Comparison of ENCODE assay signal across 8 mouse cellular contexts in the genomic region with DNA sequence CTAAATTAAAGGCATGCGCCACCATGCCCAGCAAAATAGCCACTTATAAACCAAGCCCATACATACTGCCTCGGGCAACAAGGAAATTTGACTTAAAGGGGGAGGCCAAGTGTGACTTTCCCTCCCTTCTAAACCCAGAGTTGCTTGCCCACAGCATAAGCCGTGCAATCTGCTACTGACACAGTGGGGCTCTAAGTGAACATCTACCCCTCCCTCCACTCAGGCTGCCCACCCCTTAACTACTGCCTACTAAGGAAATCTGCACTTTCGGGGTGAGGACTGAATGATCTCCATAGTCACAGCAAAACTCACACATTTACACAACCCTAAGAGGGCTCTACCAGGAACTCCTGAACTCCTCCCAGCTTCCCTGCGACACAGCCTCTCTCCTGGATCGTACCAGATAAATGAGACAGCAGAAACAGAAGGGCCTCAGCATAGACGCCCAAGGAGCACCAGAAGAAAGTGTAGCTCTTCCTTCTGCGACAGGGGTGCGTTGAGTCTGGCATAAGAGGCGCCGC. TPM values are rescaled to one million over a fixed set of nuclear protein-coding genes. Genes with fewer than 3 reads are reported as not detected.
DNase-seq lines count a peak whose midpoint lies in the region; ATAC-seq and TF ChIP-seq lines count a peak whose summit lies in the region.

No protein-coding gene starts in this region.

- no peak for TF ChIP-seq POLR2A in cerebellum, adult 2 months (IDR thresholded peaks at IDR 0.05; ENCODE audit: borderline replicate concordance, insufficient read depth, low read length)
- TF ChIP-seq POLR2A in ES-Bruce4 (IDR thresholded peaks at IDR 0.05; ENCODE audit: insufficient read depth, low read length): no peak

- TF ChIP-seq CTCF in cerebellum, adult 2 months (IDR thresholded peaks at IDR 0.05; ENCODE audit: borderline replicate concordance, insufficient read depth, low read depth, low read length): no peak
- no peak for TF ChIP-seq CTCF in ES-Bruce4 (IDR thresholded peaks at IDR 0.05; ENCODE audit: low read depth, low read length)
- TF ChIP-seq CTCF in liver, postnatal 0 days (IDR thresholded peaks at IDR 0.05; ENCODE audit: low read depth): no peak

- no peaks in the 10 kb centered on the region for H3K9me3 ChIP-seq in ES-Bruce4 (replicated peaks; ENCODE audit: control insufficient read depth, insufficient read depth, low read length, poor library complexity, severe bottlenecking)
- H3K9me3 ChIP-seq in forebrain, embryonic 16.5 days (ENCODE audit: control insufficient read depth, low read length): no peaks in the 10 kb centered on the region
- H3K9me3 ChIP-seq in liver, postnatal 0 days (ENCODE audit: low read length): no peaks in the 10 kb centered on the region

- no peaks in the 10 kb centered on the region for H3K4me1 ChIP-seq in cerebellum, adult 2 months (ENCODE audit: control insufficient read depth, insufficient read depth, low read length)
- H3K4me1 ChIP-seq in ES-Bruce4 (ENCODE audit: control insufficient read depth, insufficient read depth, low read length): no peaks in the 10 kb centered on the region
- peaks cover 8% of the 10 kb centered on the region for H3K4me1 ChIP-seq in forebrain, embryonic 16.5 days (replicated peaks; ENCODE audit: control insufficient read depth, insufficient read depth, low read length)
- peaks cover 16% of the 10 kb centered on the region for H3K4me1 ChIP-seq in liver, postnatal 0 days (ENCODE audit: insufficient read depth)

- H3K27ac ChIP-seq in cerebellum, adult 2 months (ENCODE audit: insufficient read depth, low read length): no peak overlapping the region
- H3K27ac ChIP-seq in ES-Bruce4 (ENCODE audit: insufficient read depth, low read length): no peak overlapping the region
- no peak overlapping the region for H3K27ac ChIP-seq in forebrain, embryonic 16.5 days (ENCODE audit: low read length)
- peak overlapping the region; percentile 91 for H3K27ac ChIP-seq in liver, postnatal 0 days (ENCODE audit: low read depth)

- H3K27me3 ChIP-seq in cerebellum, adult 2 months (ENCODE audit: control insufficient read depth, insufficient read depth, low read length): peaks cover 1% of the 10 kb centered on the region; the same call in 1 of the 2 replicates
- H3K27me3 ChIP-seq in ES-Bruce4 (ENCODE audit: control insufficient read depth, insufficient read depth, low read length, poor library complexity, severe bottlenecking): no peaks in the 10 kb centered on the region
- H3K27me3 ChIP-seq in forebrain, embryonic 16.5 days (replicated peaks; ENCODE audit: control insufficient read depth, insufficient read depth, low read length): no peaks in the 10 kb centered on the region
- no peaks in the 10 kb centered on the region for H3K27me3 ChIP-seq in liver, postnatal 0 days (ENCODE audit: insufficient read depth, low read length)

- TF ChIP-seq EP300 in ES-Bruce4 (IDR thresholded peaks at IDR 0.05; ENCODE audit: insufficient read depth, low read depth, low read length): no peak
- peak; percentile 55; the same call in 1 of the 2 replicates for TF ChIP-seq EP300 in liver, postnatal 0 days (IDR thresholded peaks at IDR 0.05; ENCODE audit: low read depth)

- H3K9ac ChIP-seq in ES-Bruce4 (ENCODE audit: low read depth, poor library complexity, severe bottlenecking): peak overlapping the region; percentile 28; the same call in 1 of the 2 replicates
- H3K9ac ChIP-seq in forebrain, embryonic 16.5 days (replicated peaks; ENCODE audit: low read depth, low read length): peak overlapping the region; percentile 6; the same call in 1 of the 2 replicates
- peak overlapping the region; percentile 75 for H3K9ac ChIP-seq in liver, postnatal 0 days (replicated peaks)

- H3K4me2 ChIP-seq in forebrain, embryonic 16.5 days (ENCODE audit: low read length): peak overlapping the region; percentile 52
- peak overlapping the region; percentile 84 for H3K4me2 ChIP-seq in liver, postnatal 0 days (ENCODE audit: low read depth, low read length)

- no peaks in the 10 kb centered on the region for H3K36me3 ChIP-seq in ES-Bruce4 (ENCODE audit: control insufficient read depth, insufficient read depth, low read length, poor library complexity, severe bottlenecking)
- H3K36me3 ChIP-seq in forebrain, embryonic 16.5 days (ENCODE audit: control insufficient read depth, insufficient read depth): peaks cover 3% of the 10 kb centered on the region; the same call in 1 of the 2 replicates
- H3K36me3 ChIP-seq in liver, postnatal 0 days (replicated peaks; ENCODE audit: insufficient read depth, low read length): no peaks in the 10 kb centered on the region

- no peak for DNase-seq in cerebellum, adult 2 months
- DNase-seq in cerebellum, postnatal 4 days (ENCODE audit: low spot score in 2 of 2): no peak
- no peak for DNase-seq in liver, postnatal 0 days
- DNase-seq in right cerebral cortex, adult 2 months (ENCODE audit: low spot score in 2 of 2): no peak
- DNase-seq in spleen, postnatal 10 days (ENCODE audit: low spot score in 2 of 2): no peak
- no peak for DNase-seq in urinary bladder, postnatal 4 days (ENCODE audit: low spot score in 2 of 2)

- peak; percentile 59 for ATAC-seq in forebrain, embryonic 16.5 days
- peak; percentile 98 for ATAC-seq in liver, postnatal 0 days

- peak overlapping the region; percentile 1 for H3K4me3 ChIP-seq in cerebellum, adult 2 months (replicated peaks; ENCODE audit: insufficient read depth, low read depth, low read length)
- peak overlapping the region; percentile 55 for H3K4me3 ChIP-seq in ES-Bruce4 (ENCODE audit: low read depth, low read length)
- peak overlapping the region; percentile 37 for H3K4me3 ChIP-seq in forebrain, embryonic 16.5 days (replicated peaks; ENCODE audit: low read length)
- peak overlapping the region; percentile 64 for H3K4me3 ChIP-seq in liver, postnatal 0 days (ENCODE audit: low read depth, low read length)

- WGBS in cerebellum, adult 2 months: 28% methylated on average over 11 of the region's 11 CpGs
- WGBS in forebrain, embryonic 16.5 days: 17% methylated on average over 11 of the region's 11 CpGs
- WGBS in liver, postnatal 0 days (ENCODE audit: insufficient replicate concordance): 16% methylated on average over 11 of the region's 11 CpGs

RNA-seq across cellular contexts. Expression of gene Cd46, which starts 0.3 kb away (rescaled TPM):
- polyA plus RNA-seq in cerebellum, adult 2 months (2012; rRNA removed): 5.5 and 6.1 TPM in 2 replicates
- 0.79 and 0.91 TPM in 2 replicates for polyA plus RNA-seq in ES-Bruce4 (2011; ENCODE audit: insufficient read depth, insufficient read length, low read depth, missing spikeins)
- polyA plus RNA-seq in forebrain, embryonic 16.5 days (2015; fragmentation: Nextera tagmentation; extraction: Ambion mirVana): 1.5 and 2.1 TPM in 2 replicates
- 0.30 and 0.36 TPM in 2 replicates for polyA plus RNA-seq in liver, postnatal 0 days (2015; fragmentation: Nextera tagmentation; extraction: Ambion mirVana)

RNA-seq across cellular contexts. Expression of gene Cr1l, which starts 39.6 kb away (rescaled TPM):
- 26.6 and 29.0 TPM in 2 replicates for polyA plus RNA-seq in cerebellum, adult 2 months (2012; rRNA removed)
- 25.7 and 32.0 TPM in 2 replicates for polyA plus RNA-seq in ES-Bruce4 (2011; ENCODE audit: insufficient read depth, insufficient read length, low read depth, missing spikeins)
- 43.8 and 47.4 TPM in 2 replicates for polyA plus RNA-seq in forebrain, embryonic 16.5 days (2015; fragmentation: Nextera tagmentation; extraction: Ambion mirVana)
- polyA plus RNA-seq in liver, postnatal 0 days (2015; fragmentation: Nextera tagmentation; extraction: Ambion mirVana): 57.4 and 57.7 TPM in 2 replicates

Comparison
In these comparisons a context has a peak if more than half of its experiments do, and no peak if none do; other contexts are left out.
1. H3K4me3 ChIP-seq: peak in every context shown above with its lines; median percentile 64 in liver, postnatal 0 days; 55 in ES-Bruce4; 37 in forebrain, embryonic 16.5 days; 1 in cerebellum, adult 2 months.
2. H3K9ac ChIP-seq: peak in every context shown above with its lines; median percentile 75 in liver, postnatal 0 days; 28 in ES-Bruce4; 6 in forebrain, embryonic 16.5 days.